Mouse (Mus musculus) limb, embryonic 11.5 days (tissue): Measurements from ENCODE around the gene Fam117b. TPM values are rescaled to one million over a fixed set of nuclear protein-coding genes. Genes with fewer than 3 reads are reported as not detected.

ENCODE experiments used
- ATAC-seq: fragments of 200-750 bp; cut with Nextera tagmentation; 2 replicates; pipeline ENCODE4 v1.8.0; 2017; ENCODE audit warnings: low read depth; ENCODE audit not compliant: insufficient number of reproducible peaks, low FRiP score, low TSS enrichment
- DNase-seq: peaks from one replicate; pipeline ENCODE4 v3.0.0-alpha.2; 2015; ENCODE audit warnings: low spot score
- H3K27ac ChIP-seq: fragments of 300-500 bp; sonication (generic); replicated peaks from 2 replicates; pipeline ENCODE4 v1.5.1; 2014; ENCODE audit warnings: low read depth, mild to moderate bottlenecking, low read length
- H3K27me3 ChIP-seq: fragments of 300-500 bp; sonication (generic); 2 replicates; pipeline ENCODE4 v1.6.1; 2014; ENCODE audit warnings: mild to moderate bottlenecking, low read length, mixed read lengths; ENCODE audit not compliant: control insufficient read depth, insufficient read depth
- H3K36me3 ChIP-seq: fragments of 300-500 bp; sonication (generic); 2 replicates; pipeline ENCODE4 v1.6.1; 2014; ENCODE audit warnings: mild to moderate bottlenecking, low read length, moderate library complexity, mixed read lengths; ENCODE audit not compliant: control insufficient read depth, insufficient read depth
- H3K4me1 ChIP-seq: fragments of 300-500 bp; sonication (generic); 2 replicates; pipeline ENCODE4 v1.6.1; 2014; ENCODE audit warnings: low read length, mixed read lengths; ENCODE audit not compliant: control insufficient read depth, insufficient read depth
- H3K4me2 ChIP-seq: fragments of 300-500 bp; sonication (generic); 2 replicates; pipeline ENCODE4 v1.6.1; 2014; ENCODE audit warnings: low read depth, mild to moderate bottlenecking, moderate library complexity; ENCODE audit not compliant: severe bottlenecking
- H3K4me3 ChIP-seq: fragments of 300-500 bp; sonication (generic); 2 replicates; pipeline ENCODE4 v1.5.1; 2014; ENCODE audit warnings: low read depth, low read length
- H3K9ac ChIP-seq: fragments of 300-500 bp; sonication (generic); 2 replicates; pipeline ENCODE4 v1.6.1; 2014; ENCODE audit warnings: mild to moderate bottlenecking, low read length
- H3K9me3 ChIP-seq: fragments of 300-500 bp; sonication (generic); 2 replicates; pipeline ENCODE4 v1.6.1; 2016; ENCODE audit warnings: low read length; ENCODE audit not compliant: control insufficient read depth
- WGBS: fragments of 180-500 bp; shearing (Covaris S2); extraction: QIAGEN DNeasy Blood & Tissue Kit; methylation state at CpG from one replicate; pipeline ENCODE4 v1.1.7; 2014; 5-methylcytosine and 5-hydroxymethylcytosine counted together
- polyA plus RNA-seq: library from polyadenylated mRNA; unstranded; fragments of >200 nt; fragmentation: Nextera tagmentation; extraction: Ambion mirVana; gene quantifications from 2 replicates; pipeline ENCODE4 v1.2.1, GENCODE M21; 2014

The Fam117b gene
- polyA plus RNA-seq, 1 experiment from 2014 or later = 14.7 TPM

DNA sequence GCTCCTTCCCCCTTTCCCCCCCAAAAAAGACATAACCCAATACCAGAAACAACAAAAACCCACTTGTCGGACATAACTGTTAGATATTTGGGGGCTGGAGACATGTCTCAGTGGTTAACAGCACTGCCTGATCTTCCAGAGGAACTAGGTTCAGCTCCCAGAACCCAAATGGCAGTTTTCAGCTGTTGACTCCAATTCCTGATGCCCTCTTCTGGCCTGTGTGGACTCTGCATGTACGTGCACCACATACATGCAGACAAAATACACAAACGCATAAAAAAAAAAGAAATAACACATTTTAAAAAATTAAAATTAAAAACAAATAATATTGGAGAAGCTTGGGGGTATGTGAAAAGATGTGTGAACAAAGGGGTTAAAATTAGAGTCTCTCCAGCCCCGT lies 54.5 kb downstream of the Fam117b start:
- Histone ChIP-seq H3K27ac (no peak overlapping the region), H3K4me2 (no peak overlapping the region), H3K9ac (no peak overlapping the region), H3K4me1 (no peaks in the 10 kb centered on the region), H3K4me3 (no peak overlapping the region), H3K36me3 (no peaks in the 10 kb centered on the region; the same call in 1 of the 2 replicates), H3K9me3 (no peaks in the 10 kb centered on the region), H3K27me3 (no peaks in the 10 kb centered on the region)
- ATAC-seq = no peak
- no peak for DNase-seq
- 94% methylated on average over 4 of the region's 4 CpGs for WGBS

DNA sequence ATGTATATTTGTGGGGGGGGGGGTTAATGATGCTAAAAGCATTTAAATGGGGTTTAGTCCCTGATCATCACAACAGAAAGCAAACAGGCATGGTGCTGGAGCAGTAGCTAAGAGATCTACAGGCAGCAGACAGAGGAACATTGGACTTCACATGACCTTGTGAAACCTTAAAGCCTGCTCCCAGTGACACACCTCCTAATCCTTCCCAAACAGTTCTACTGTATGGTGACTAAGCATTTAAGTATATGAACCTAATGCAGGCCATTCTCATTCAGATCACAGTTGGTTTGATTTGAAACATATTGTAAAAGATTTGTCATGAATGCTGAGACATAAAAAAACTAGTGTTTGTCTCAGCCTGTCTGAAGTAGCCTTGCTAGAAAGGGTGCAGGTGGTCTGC lies 73.8 kb downstream of the Fam117b start:
- Histone ChIP-seq H3K27ac (no peak overlapping the region), H3K4me3 (no peak overlapping the region), H3K4me1 (no peaks in the 10 kb centered on the region), H3K9ac (no peak overlapping the region), H3K4me2 (no peak overlapping the region), H3K27me3 (no peaks in the 10 kb centered on the region), H3K9me3 (no peaks in the 10 kb centered on the region), H3K36me3 (no peaks in the 10 kb centered on the region; the same call in 1 of the 2 replicates)
- DNase-seq (no peak), ATAC-seq (no peak)

DNA sequence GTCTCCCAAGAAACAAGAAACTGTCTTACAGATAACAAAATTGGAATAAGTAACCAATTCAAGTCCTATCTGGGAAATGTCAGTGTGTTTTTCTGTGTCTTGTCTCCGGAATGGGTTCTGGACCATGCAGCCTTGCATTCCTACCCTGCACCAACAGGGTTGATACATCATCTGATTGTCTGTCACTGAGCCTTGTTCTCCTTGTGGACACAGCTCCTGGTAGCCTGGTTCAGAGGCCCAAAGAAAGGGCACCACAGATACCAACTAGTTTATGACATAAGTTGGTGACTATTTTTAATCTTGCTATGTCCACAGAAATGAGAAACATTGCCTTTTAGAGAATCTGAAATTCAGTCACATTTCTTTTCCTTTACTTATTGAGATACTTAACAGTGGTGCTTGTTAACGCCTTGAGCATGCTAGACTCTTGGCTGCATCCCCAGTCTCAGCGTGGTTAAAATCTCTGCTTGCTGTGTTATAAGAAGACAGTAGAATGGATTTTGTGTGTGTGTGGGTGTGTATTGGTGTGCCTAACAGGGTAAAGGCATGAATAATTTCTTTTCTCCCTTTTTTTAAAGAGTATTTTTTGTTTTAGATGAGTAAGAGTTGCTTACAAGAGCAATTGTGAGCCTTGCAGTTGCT lies 74.7 kb downstream of the Fam117b start:
- no peak overlapping the region for H3K9ac ChIP-seq
- no peak overlapping the region for H3K4me2 ChIP-seq
- no peaks in the 10 kb centered on the region for H3K4me1 ChIP-seq
- no peaks in the 10 kb centered on the region for H3K9me3 ChIP-seq
- no peaks in the 10 kb centered on the region for H3K27me3 ChIP-seq
- H3K4me3 ChIP-seq = no peak overlapping the region
- no peak for DNase-seq
- WGBS = 91% methylated on average over 3 of the region's 3 CpGs
- ATAC-seq = no peak
- no peaks in the 10 kb centered on the region; the same call in 1 of the 2 replicates for H3K36me3 ChIP-seq
- H3K27ac ChIP-seq = no peak overlapping the region

DNA sequence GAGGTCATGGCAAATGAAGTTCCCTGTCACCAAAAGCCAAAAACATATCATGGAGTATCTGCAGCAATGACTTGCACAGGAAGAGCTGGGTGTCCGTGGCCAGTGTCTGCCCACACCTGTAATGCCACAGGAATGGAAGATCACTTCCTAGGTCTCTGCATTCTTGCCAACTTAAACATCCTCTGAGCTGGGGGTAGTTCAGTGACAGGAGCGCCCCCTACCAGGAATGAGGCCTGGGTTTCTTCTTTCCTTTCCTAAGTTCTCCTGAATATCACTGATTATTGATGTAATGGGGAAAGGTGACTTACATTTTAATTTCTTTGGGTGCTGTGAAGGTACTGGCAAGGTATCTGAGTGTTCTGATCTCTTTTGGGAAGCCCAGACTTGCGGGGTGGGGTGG lies 82.8 kb downstream of the Fam117b start:
- Histone ChIP-seq H3K27ac (no peak overlapping the region), H3K9ac (no peak overlapping the region), H3K4me2 (no peak overlapping the region), H3K9me3 (no peaks in the 10 kb centered on the region), H3K4me3 (no peak overlapping the region), H3K36me3 (no peaks in the 10 kb centered on the region), H3K27me3 (no peaks in the 10 kb centered on the region), H3K4me1 (no peaks in the 10 kb centered on the region)
- WGBS = 46% methylated on average over 3 of the region's 3 CpGs
- no peak for DNase-seq
- ATAC-seq = no peak

DNA sequence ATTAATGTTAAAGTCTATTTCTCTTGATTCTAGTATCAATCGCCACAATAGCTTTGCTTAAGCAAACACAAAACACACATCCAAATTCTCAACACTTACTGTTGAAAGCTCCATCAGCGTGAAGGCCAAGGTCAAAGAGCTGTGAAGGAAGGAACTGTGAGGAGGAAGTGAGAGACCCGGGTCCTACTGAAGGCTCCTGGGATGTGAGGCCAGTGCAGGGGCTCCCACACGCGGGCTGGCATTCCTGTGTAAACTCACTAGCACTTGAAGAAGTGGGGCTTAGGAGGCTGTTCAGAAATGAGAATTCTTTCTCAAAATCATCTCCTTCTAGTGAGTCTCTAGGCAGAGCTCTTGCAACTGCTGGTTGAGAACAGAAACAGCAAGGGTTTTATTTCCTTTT lies 84.5 kb downstream of the Fam117b start:
- Histone ChIP-seq H3K4me2 (no peak overlapping the region), H3K27me3 (no peaks in the 10 kb centered on the region), H3K4me1 (no peaks in the 10 kb centered on the region), H3K9ac (no peak overlapping the region), H3K27ac (no peak overlapping the region), H3K4me3 (no peak overlapping the region), H3K36me3 (no peaks in the 10 kb centered on the region), H3K9me3 (no peaks in the 10 kb centered on the region)
- no peak for ATAC-seq
- WGBS = 80% methylated on average over 5 of the region's 5 CpGs
- no peak for DNase-seq

DNA sequence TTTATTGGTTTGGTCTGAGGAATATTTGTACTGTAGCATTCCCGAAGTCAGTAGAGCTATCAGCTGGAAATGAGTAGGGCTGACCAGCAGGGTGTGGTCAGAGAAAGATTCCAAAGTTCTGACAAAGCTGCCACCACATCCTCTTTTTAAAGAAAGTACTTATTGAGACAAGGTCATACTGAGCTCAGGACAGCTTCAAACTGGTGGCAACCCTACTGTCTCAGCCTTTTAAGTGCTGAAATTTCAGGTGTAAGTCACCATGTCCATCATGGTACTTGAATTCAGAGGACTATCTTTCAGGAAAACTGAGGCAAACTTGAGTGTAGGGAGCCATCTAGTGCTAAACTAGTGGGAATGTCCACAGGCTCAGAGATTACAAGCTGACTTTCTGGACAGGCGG lies 87.5 kb downstream of the Fam117b start:
- no peak for ATAC-seq
- H3K9ac ChIP-seq = no peak overlapping the region
- H3K4me1 ChIP-seq = no peaks in the 10 kb centered on the region
- H3K27me3 ChIP-seq = no peaks in the 10 kb centered on the region
- no peak for DNase-seq
- no peaks in the 10 kb centered on the region for H3K36me3 ChIP-seq
- 75% methylated on average over 2 of the region's 2 CpGs for WGBS
- no peak overlapping the region for H3K4me3 ChIP-seq
- H3K4me2 ChIP-seq = no peak overlapping the region
- H3K9me3 ChIP-seq = no peaks in the 10 kb centered on the region
- no peak overlapping the region for H3K27ac ChIP-seq

DNA sequence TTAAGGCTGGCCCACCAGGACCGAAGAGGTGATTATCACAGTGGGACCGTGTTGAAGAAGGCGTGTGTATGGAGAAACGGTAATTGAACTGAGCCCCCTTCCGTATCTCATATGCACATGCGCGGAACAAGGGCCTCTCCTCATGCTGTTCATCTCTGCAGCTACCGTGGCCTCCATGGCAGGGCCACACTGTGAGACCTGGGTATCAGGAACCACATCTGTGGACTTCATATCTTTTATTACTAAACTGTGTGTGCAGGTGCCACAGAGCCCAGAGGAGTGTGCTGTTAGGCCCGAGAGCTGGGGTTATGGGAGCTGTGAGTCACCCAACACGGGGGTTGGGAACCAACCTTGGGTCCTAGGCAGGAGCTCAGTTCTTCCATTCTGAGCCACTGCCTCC lies 94.5 kb downstream of the Fam117b start:
- Histone ChIP-seq H3K27me3 (no peaks in the 10 kb centered on the region), H3K9me3 (no peaks in the 10 kb centered on the region), H3K4me3 (no peak overlapping the region), H3K36me3 (no peaks in the 10 kb centered on the region), H3K9ac (no peak overlapping the region), H3K4me1 (no peaks in the 10 kb centered on the region), H3K27ac (no peak overlapping the region), H3K4me2 (no peak overlapping the region)
- 86% methylated on average over 10 of the region's 10 CpGs for WGBS
- no peak for DNase-seq
- ATAC-seq = no peak

DNA sequence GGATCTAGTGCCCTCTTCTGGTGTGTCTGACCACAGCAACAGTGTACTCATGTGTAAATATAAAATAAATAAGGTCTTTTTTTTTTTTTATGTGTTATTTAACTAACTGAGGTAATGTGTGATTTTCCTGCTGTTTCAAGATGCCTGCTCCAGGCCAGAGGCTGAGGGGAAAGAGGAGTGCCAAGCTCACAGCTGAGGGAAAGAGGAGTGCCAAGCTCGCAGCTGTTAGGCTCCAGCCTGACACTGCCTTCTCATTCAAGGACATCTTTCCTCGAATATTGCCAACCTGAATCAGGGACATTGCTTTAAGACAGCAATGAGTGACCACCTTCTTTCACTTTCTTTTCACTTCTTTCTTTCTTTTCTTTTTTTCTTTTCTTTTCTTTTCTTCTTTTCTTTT lies 95.9 kb downstream of the Fam117b start:
- ATAC-seq (no peak), DNase-seq (no peak)
- no peak overlapping the region for H3K27ac ChIP-seq
- no peaks in the 10 kb centered on the region for H3K4me1 ChIP-seq
- no peaks in the 10 kb centered on the region for H3K36me3 ChIP-seq
- no peaks in the 10 kb centered on the region for H3K9me3 ChIP-seq
- H3K4me2 ChIP-seq = no peak overlapping the region
- no peaks in the 10 kb centered on the region for H3K27me3 ChIP-seq
- H3K4me3 ChIP-seq = no peak overlapping the region
- WGBS = 88% methylated on average over 2 of the region's 2 CpGs
- no peak overlapping the region for H3K9ac ChIP-seq

DNA sequence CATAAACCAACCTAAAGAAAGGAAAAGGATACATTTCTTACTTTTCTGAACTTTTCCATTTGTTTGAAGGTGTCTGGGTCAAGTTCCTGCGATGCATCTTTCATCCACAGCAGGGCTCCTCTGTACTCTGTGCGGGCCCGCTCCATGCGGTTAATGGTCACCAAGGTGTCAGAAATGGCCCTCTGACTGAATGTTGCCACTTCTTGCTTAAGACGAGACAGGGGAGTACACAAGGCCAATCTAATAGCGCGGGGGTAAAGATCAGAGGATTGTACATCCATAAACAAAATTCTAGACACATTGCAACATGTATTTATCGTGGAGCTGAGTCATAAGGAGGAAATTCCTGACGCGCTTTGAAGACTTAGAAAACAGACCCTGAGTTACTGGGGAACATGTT lies 101.0 kb downstream of the Fam117b start:
- WGBS = 89% methylated on average over 10 of the region's 10 CpGs

More for the DNA sequence above, 101.0 kb downstream of the Fam117b start:
- no peak overlapping the region for H3K27ac ChIP-seq
- no peaks in the 10 kb centered on the region for H3K9me3 ChIP-seq
- no peaks in the 10 kb centered on the region for H3K27me3 ChIP-seq
- ATAC-seq (no peak), DNase-seq (no peak)
- no peak overlapping the region for H3K4me2 ChIP-seq
- no peak overlapping the region for H3K4me3 ChIP-seq
- H3K9ac ChIP-seq = no peak overlapping the region
- H3K36me3 ChIP-seq = no peaks in the 10 kb centered on the region
- H3K4me1 ChIP-seq = no peaks in the 10 kb centered on the region
